Mouse (Mus musculus) thymus, postnatal 36 days (tissue): ENCODE data around the gene Slc15a1.

Source experiments
- DNase-seq, 2 experiments: peaks; one replicate each; pipeline ENCODE4 v3.0.0; 2022; ENCODE audit warnings: mixed read lengths in 2 of 2

The Slc15a1 gene

DNA sequence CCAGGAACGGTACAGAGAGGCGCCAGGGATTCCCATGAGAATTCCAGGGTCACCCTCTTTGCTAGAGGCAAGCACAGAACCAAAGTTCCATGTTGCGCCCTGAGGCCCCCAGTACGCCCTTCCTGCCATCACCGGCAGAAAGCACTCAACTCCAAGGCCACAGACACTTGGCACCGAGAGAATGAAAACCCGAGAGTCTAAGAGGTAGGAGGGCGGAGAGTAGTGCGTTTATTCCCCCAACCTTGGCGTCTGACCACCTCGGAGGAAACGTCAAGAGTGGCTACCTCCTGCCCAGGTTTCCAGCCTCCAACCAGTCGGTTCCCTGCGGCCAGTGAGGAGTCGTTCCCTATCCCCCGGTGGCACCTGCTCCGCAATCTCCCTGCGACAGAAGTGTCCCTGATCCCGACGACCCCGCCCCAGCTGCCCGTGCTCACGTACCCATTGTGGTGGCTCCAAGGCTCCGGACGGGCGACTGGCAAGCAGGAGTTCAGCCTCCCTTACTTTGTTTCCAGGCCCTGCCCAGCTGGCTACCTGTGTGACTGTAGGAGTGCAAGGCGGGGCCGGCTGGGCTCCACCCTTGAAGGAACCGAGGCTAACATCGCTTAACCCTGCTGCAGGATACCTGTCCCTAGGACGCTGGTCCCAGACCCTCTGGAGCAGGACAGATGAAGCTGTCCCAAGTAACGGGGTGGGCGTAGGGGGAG, at the start of gene Slc15a1:
TSS of gene Slc15a1 (minus strand) at position 472 of the 704 bp plus-strand sequence.
- DNase-seq = no peak

DNA sequence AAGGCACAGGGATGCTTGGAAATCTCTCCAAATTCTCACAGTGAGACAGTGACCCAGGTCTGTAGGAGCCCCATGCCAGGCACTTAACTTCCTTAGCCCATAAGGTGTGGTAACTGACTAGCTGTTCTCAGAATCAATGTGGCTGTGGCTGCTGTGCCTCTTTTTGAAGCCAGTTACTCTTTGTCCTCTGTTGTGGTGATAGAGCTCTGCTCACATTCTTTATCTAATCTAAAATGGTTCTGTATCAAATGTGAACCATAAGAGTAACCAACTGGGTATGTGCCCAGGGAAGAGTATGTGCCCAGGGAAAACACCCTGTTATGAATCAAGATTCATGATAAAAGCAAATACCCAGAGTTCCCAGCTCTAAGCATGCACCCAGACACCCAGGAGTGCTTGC, 48.7 kb upstream of the Slc15a1 start:
- DNase-seq = peak in 1 of 2 experiments; percentile 17

DNA sequence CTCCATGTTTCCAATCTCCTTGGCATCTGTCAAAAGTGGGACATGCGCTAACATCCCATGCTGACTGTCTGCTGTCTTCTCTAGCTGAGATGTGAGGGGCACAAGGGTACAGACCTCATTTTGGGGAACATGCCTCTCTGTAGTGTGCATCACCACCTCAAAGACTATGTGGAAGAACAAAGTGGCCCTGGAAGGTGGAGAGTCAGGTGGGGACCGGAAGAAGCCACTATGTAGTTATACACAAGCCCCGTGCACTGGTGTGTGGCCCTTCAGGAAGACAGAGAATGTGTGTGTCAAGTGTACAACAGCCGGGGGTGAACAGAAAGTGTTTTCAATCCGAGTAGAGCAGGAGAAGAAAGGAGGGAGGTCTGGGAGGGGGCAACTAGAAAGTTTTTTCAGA, 47.5 kb upstream of the Slc15a1 start:
- peak; percentile 10 to 53 for DNase-seq

DNA sequence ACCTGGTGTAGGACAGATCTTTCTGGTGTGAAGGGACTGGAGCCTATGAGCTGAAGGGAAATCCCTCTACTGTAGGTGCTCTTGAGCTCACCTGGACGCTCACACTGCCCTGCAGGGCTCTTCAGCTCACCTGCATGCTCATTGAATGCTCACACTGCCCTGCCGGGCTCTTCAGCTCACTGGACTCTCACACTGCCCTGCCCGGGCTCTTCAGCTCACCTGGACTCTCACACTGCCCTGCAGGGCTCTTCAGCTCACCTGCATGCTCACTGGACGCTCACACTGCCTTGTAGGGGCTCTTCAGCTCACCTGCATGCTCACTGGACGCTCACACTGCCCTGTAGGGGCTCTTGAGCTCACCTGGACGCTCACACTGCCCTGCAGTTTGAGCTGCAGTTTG, 44.8 kb upstream of the Slc15a1 start:
- no peak for DNase-seq

DNA sequence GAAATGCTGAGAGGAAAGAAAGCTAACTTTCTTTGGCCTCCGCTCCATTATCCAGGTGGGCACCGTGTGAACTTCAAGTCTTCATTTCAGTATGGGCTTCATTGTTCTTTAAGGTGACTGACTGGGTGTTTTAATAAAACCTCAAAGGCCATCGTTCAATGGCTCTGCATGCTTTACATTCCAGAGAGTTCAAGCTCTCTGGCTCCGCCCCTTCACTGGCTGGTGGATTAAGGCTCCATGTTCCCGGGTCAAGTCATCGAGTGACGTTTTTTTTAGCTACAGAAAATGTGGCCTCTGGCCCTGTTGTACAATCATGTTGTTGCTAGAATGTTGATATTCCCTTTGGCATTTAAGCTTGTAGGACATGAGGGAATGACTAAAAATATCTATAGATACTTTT, 42.7 kb upstream of the Slc15a1 start:
- no peak for DNase-seq

DNA sequence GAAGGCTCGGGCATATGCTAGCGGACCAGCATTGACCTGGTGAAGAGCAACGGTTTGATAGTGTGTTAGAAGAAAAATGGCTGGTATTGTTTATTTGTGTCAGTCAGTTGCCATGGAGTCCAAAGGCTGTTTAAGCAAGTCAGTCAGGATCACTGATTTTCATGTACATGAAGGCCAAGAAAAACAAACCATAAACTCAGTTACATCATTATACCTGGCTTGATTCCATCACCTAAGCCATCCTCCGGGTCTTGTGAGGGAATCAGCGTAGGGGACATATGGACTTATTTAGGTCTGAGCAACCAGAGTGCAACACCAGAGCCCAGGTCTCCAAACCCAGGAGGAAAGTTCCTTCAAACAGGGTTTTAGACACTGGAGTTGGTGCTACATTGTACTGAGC, 41.6 kb upstream of the Slc15a1 start:
- DNase-seq = no peak

DNA sequence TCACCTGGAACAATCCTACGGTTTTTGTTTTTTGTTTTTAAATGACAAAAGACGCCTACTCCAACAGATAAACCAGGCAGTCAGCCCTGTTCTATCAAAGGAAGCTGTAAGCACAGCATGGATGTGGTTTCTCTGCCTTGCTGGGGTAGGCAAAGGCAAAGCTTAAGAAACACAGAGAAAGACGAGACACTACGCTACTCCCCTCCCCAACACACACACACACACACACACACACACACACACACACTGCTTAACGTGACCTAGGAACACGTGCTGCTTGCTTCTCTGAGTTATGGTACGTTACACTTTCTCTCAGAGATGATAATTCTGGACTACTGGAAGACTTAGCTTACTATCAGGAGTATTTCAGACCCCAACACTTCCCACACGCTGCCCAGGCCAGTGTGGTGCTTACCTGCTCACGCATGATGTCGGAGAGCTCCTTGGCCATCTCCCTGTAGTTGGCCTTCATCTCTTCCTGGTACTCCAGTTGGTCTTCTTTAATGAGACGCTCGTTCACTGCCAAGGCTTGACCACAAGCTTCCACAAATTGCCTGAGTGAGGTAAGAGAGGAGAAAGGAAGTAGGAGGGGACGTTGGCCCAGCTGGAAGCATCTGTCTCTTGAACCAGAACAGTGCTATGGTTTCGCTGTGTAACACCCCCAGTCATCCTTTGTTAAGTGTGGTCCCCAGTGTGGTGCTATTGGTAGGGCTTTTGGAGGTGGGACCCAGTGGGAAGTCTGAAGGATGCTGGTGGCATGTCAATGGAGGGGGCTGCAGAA, 40.7 kb upstream of the Slc15a1 start:
- DNase-seq = peak in 1 of 2 experiments; percentile 29

DNA sequence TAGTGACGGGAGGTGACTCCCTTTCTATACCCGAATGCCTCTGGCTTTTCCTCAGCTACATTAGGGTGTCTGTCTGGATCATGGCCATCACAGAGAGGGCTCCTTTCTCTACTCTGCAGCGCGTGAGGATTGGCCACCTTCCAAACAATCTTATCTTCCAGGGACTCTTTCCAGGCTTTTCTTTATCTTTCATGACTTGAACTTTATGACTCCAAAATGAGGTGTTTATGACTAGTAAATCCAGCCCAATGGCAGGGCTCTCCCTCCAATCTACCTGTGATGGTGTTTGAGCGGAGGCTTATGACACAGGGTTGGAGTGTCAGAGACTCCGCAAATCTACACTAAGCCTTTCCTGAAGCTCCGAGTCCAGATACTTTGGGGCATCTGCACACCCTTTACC, 36.2 kb upstream of the Slc15a1 start:
- DNase-seq = no peak

DNA sequence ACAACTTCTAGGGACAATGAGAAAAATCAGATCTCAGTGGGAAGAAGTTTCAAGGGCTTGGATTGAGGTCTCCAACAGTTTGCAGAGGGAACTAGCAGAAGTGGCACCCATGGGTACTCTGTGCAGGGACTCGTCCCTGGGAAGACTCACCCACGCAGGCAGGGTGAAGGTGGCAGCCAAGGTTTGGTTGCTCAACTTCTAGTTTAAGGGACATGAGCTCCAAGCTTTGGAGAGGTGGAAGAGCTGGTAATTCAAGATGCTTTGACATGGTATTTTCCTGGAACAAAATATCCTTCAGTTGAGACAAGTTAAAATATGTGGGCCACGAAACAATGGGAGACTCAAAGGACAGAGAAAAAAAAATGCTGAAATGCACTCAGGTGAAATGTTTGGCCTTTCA, 29.4 kb upstream of the Slc15a1 start:
- DNase-seq = no peak

DNA sequence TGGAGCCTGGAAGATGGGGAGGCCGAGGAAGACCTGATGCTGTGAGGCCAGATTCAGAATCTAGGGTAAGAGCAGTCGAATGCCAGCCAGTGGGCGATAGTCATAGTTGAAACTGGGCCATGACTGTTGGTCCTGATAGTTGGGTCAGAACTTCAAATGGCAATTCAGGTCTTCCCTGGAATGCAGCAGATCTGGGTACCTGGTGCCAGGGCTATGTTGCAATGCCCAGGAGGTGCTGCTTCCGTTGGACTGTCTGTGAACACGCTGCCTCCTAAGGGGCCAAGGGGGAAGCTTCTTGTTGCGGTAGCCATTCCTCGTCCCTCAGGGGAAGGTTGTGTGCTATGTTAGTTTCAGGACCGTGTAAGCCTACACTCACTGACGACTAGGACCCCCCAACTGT, 25.8 kb upstream of the Slc15a1 start:
- no peak for DNase-seq

DNA sequence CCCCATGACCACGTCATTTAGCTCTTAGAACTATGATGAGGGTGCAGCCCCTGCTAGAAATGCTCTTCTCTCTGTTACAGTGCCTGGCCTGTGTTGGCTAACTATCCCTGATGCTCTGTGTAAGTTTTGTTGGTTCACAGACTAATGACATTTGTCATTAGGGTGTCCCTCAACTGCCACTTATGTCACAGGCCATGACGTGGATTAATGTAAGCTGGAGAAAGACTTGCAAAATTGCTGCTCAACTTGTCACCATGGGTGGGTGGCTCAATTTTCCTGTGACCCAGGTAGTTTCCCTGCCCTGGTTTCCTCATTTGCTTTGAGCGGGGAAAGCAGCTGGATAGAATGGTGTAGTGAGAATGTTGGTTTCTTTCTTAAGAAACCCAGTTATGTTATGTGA, 22.8 kb upstream of the Slc15a1 start:
- DNase-seq = no peak

DNA sequence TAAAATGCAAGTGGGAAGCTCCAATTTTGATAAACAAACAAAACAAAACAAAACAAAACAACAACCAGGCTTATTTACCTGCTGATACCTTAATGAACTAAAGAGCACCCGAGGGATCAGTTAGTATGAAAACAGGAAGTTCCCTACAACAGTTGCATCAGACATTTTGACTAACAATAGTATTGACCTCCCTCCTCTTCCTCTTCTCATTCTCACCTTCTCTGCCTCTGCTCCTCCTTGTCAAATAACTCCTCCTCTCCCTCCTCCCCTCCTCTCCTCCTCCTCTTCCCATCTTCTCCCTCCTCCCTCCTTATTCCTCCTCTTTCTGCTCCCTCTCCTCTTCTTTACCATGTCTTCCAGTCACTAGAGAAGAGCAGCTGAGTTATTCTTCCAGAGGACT, 22.1 kb upstream of the Slc15a1 start:
- no peak for DNase-seq

DNA sequence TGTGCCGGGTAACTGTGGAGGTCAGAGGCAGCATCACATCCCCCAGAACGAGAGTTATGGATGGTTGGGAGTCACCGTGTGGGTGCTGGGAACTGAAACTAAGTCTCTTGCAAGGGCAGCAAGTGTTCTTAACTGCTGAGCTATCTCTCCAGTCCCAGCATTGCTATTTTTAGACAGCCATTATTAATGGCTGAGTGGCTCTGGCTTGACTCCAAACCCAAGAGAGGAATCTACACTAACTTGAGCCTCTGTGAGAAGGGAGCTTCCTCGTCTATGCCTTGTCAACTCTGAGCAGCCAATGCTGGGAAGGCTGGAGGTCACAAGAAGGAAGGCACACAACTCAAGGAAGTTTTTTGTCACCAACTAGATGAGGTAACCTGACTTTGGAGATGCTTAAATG, 16.7 kb upstream of the Slc15a1 start:
- DNase-seq = no peak

DNA sequence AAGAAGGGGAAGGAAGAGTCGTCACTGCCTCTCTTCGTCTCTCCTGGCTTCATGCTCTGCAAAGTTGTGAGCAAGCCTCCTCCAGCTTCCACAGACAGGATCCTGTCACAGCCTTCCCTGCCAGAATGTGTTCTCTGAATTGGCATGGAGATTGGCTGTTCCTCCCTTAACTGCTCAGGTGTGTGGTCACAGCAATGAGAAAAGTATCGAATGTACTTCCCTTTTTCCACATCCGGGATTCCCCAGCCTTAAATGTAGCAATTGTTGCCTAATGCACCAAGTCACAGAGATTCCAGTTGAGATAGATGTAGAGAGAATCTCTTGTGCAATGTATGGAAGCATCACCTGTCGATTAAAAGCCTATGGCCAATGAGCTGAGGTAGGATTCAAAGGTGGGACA, 11.8 kb upstream of the Slc15a1 start:
- DNase-seq = no peak

DNA sequence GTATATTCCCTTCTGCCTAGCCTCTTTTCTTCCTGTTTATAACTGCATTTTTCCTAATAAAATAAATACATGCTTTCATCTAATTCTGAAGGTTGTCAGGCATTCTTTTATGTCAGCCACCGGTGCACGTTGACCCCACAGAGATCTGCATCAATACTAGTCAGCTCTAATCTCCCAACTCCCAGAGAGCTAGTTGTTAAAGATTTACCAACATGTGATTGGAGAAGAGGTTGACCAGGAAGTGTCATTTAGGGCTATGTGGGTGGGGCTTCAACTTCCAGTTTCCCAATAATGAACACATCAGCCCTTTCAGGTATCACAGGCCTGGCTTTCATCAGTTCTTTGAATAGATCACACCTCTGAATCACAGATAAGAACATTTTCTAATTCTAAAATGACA, 3.9 kb upstream of the Slc15a1 start:
- DNase-seq = no peak

DNA sequence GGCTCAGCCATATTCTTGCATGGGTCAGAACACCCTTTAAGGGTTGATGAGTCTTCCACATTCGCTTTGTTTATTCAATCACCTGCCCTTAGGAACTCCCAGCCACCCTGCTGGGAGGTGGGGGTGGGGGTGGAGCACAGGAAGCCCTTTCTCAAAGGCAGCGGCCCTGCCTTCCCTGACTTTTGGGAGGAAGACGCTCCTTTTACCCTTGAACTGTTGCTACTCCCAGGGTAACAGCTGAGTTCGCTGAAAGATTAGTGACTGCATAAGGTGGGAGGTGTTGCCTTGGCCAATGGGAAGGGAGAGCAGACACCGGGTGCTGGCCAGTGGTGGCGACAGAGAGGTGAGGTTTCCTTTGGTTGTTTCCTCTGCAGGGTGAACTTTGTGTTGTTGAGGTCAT, 1.3 kb upstream of the Slc15a1 start:
- peak in 1 of 2 experiments; percentile 10 for DNase-seq

DNA sequence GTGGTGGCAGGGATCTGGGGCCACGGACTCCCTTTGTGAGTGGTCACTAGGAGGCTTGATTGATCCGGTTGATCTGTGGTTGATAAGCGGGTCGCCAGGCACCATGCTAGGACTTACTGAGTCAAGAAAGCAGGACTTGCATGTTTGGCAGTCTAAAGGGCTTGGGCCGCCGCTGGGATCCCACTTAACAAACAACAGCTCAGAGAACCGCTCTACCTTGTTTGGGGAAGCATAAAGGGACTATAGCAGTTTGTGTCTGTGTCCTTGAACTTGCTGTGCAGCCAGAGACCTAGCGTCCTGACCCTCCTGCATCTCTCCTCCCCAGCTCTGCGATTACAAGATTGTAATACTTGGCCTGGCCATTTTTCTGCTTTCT, 421 bp upstream of the Slc15a1 start:
- no peak for DNase-seq

DNA sequence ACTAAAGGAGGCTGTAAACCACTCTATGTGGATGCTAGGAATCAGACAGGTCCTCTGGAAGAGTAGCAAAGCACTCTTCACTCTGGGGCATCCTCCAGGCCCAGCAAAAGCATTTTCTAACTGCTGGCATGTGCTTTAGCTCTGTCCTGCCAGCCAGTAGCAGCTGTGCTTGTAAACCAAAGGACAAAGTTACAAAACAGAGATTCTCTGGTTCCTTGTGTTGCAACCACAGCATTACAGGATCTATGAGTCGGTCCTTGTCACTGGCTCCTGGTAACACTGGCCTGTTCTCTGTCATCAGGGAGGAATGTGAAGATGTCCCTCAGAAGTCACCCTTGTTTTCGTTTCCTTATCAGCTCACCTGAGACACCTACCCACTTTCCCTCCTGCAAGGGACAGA, 4.5 kb downstream of the Slc15a1 start:
- DNase-seq = no peak

DNA sequence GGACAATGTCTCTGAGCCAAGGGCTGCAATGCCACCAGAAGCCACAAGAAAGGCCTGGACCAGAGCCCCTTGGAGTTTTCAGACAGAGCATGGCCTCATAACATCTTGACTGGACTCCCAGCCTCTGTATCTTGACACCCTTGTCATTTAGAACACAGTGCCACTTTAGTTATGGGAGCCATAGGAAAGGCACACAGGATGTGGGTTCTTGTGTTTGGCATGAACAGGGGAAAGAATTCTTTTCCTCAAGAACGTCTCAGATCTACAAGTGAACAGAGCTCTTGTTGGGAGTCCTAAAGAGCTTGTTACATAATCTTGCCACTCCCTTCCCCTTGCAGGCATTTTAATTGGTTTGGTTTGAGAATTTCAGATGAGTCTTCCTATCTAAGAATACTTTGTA, 5.3 kb downstream of the Slc15a1 start:
- DNase-seq = no peak

DNA sequence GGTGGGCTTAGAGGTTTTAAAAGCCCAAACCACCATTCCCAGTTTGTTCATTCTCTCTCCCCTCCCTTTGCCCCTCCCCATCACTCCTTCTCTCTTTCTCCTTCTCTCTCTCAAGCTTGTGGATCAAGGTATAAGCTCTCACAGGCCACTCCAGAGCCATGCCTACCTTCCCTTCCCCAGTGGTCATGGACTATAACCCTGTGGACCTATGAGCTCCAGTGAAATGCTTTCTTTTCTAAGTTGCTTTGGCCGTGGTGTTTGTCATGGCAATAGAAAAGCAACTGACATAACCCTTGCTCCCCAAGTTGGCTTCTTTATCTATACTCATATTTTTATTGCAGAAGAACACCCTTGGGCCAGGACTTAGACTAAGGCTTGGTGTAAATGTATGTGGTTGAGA, 7.3 kb downstream of the Slc15a1 start:
- DNase-seq = no peak

DNA sequence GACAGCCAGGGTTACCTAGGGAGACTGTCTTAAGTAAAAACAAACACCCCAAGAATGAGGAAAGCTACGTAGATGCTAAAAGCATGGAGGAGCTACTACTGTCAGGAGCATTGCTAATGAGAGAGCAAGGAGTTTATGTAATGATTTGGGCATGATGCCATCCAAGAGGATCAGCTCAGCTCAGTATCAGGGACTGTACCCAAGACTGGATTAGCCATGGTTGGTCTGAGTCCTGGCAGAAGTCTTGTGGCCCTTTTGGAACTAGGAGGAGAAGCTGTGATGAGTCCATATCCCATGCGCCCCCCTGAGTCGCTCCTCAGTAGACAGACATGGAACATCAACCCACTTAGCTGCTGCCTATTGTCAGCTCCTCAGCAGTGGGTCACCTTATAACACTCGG, 9.3 kb downstream of the Slc15a1 start:
- no peak for DNase-seq

DNA sequence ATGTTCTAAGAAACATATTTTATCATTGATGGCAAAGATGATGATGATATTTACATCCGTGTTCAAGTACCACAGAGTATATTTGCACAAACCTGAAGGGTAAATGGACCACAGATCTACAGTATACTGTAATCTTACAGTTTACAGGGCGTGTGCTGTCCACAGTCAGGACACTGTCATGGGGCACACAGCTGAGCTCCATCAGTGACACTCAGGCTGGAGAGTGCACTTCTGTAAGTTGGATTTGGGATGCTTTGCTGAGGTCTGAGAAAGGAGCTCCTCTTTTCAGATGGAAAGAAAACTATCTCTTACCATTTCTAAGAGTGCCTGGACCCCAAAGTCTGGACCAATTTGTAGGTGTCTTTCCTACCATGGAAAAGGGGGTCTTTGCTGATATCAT, 9.9 kb downstream of the Slc15a1 start:
- no peak for DNase-seq

DNA sequence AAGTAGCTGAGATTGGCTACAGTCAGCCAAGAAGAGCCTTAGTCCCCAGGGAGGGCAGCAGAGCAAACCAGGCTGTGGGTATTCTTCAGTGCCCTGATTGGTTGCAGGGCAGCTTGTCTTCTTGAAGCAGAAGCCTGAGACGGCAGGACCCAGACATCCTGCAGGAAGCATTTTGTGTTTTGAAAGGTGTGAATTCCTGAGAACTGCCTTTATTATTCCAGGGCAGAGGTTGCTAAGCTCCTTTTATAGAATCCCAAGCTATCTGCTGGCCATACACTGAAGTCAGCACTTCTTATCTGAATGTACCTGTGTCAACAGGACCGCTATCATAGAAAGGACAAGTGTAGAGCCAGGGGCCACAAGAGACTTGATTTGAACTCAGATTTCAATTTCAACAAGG, 10.8 kb downstream of the Slc15a1 start:
- DNase-seq = no peak

DNA sequence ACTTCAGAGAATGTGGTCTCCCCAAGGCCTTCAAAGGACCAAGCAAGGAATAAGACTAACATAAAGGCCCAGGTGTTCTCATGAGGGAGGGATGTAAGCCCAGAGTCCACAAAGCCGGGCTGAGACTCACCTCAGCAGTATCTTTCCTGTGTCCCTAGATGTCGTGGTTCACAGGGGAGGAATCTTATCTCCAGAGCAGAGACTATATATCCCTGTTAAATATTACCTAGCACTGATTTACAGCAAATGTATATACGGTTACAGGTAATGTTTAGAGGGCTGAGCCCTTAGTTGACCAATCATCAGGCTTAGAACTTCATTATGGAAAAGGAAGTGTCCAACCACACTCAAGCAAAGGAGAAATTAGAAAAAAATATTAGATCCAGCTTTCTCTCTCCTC, 11.3 kb downstream of the Slc15a1 start:
- no peak for DNase-seq

DNA sequence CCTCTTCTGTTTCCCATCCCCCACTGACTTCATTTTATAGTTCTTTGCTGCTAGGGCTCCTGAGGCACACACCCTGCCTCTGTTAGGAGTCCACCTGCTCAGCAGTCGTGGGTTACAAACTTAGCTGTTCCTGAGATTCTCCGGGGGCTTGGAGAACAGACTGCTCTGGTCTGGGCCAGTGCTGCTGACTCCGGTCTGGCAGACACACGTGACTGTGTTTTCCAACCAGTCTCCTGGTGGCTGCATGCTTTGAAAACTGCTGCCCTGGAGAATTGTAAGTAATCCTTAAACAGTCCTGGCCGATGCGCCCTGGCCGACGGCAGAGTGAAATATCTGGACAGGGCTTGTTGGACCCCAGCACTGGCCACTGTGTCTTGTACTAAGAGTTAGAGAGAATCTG, 12.7 kb downstream of the Slc15a1 start:
- no peak for DNase-seq
